Mouse (Mus musculus): ENCODE measurements around the gene Ccl24. TPM values are rescaled to one million over a fixed set of nuclear protein-coding genes. Genes with fewer than 3 reads are reported as not detected.
"Not testable (repeated sequence)": the region's sequence is repeated elsewhere in the genome, so short reads cannot be mapped to it uniquely, and the experiment has no call there.

Ccl24 gene
- not detected for total RNA-seq (2021)
- long read RNA-seq, experiment 1, partial matches to known transcripts: 0 of 1 reads
- long read RNA-seq, experiment 1, other reads (novel, unspliced or antisense): 1 of 1 reads
- long read RNA-seq, experiment 2: 0 reads

DNA sequence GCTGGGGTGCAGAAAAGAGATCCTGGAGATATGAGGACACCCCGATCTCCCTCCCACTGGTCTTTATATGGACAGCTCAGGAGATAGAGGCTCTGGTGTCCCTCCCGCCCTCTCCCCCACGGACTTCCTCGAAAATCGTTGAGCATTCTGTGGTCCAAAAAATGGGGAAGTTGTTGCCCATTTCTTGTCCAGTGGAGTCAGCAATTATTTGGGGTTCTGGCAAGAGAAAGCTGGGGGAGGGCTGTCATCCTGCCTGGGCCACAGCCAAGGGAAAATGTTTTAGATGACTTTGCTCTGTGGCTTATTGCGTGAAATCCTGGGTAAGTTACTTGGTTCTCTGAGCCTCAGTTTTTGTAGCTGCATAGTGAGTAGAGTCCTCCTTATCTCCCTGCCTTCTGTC, at the start of gene Ccl24:
Gene Ccl24 (minus strand): TSS at position 44 of the 400 bp plus-strand sequence.
- no peak within 1 kb of the TSS for H3K4me3 ChIP-seq
- DNase-seq (ENCODE audit: low spot score in 2 of 2): no peak
- no peak for TF ChIP-seq CTCF (conservative IDR thresholded peaks at IDR 0.05)
- H3K27ac ChIP-seq: no peak within 1 kb of the TSS

DNA sequence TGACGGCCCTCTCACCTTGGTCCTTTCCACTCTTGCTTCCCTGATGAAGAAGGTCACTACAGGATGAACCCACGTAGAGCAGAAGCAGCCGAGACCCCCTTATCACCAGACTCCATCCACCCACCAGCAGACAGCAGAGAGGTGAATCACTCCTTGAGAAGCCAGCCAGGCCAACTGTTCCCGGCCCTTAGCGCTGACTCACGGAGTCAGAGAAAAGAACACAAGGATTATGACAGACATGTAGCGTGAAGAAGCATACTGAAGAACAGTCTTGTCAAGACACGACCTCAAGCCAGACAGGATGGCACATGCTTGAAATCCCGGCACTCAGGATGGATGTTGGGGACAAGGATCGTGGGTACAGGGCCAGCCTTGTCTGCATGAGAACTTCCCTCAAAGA, 48.9 kb upstream of the Ccl24 start:
- no peak overlapping the region for H3K27ac ChIP-seq
- no peak for TF ChIP-seq CTCF (conservative IDR thresholded peaks at IDR 0.05)

DNA sequence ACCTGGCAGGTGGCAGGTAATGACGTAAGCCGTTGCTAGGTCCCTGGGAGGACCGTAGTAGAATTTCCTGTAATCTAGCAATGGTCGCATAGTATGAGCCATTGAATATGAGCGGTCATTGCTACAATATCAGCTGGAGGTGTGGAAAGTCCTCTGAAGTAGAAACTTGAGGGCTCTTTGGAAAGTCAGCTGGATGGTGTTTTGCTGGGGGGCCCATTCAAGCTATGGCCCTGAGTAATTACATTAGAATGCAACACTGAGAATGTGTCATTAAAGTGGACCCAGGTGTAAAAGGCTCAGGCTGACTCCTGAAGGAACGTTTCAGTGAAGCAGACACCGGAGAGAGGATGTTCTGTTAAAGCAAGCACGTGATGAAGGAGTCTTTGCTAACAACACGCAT, 47.7 kb upstream of the Ccl24 start:
- Histone ChIP-seq H3K4me3 (no peak overlapping the region), H3K27ac (no peak overlapping the region)
- no peak for DNase-seq (ENCODE audit: low spot score in 2 of 2)
- no peak for TF ChIP-seq CTCF (conservative IDR thresholded peaks at IDR 0.05)

More for the DNA sequence above, 48.9 kb upstream of the Ccl24 start:
- DNase-seq (ENCODE audit: low spot score in 2 of 2): peak in 1 of 2 experiments; percentile 32
- H3K4me3 ChIP-seq: no peak overlapping the region

DNA sequence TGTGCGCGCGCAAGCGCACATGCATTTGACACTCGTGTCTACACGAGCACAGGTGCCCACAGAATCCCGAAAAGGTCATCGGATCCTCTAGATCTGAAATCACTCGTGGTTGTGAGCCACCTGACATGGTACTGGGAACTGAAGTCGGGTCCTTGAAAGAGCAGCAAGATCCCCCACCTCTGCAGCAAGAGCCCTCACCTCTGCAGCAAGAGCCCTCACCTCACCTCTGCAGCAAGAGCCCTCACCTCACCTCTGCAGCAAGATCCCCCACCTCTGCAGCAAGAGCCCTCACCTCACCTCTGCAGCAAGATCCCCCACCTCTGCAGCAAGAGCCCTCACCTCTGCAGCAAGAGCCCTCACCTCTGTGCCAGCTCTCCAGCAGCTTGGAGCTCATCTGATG, 46.9 kb upstream of the Ccl24 start:
- DNase-seq (ENCODE audit: low spot score in 2 of 2); H3K4me3 ChIP-seq; H3K27ac ChIP-seq: not testable (repeated sequence)

DNA sequence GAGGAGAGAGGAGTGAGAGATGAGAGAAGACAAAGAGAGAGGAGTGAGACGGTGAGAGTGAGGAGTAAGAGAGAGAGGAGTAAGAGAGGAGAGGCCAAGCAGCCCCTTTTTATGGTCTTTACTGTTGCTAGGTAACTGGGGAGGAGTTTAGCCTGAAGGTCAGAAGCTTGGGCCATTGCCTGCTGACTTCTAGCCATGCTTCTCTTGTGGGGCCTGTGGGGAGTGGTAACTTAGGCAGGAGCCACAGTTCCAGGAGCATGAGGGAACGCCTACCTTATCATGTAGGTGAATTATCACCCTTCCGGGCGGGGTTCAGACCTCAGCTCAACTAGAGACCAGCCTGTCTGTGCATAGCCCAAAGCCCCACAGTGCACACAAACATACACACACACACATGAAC, 36.9 kb upstream of the Ccl24 start:
- TF ChIP-seq CTCF (conservative IDR thresholded peaks at IDR 0.05): no peak
- no peak for DNase-seq (ENCODE audit: low spot score in 2 of 2)
- Histone ChIP-seq H3K27ac (no peak overlapping the region), H3K4me3 (no peak overlapping the region)

DNA sequence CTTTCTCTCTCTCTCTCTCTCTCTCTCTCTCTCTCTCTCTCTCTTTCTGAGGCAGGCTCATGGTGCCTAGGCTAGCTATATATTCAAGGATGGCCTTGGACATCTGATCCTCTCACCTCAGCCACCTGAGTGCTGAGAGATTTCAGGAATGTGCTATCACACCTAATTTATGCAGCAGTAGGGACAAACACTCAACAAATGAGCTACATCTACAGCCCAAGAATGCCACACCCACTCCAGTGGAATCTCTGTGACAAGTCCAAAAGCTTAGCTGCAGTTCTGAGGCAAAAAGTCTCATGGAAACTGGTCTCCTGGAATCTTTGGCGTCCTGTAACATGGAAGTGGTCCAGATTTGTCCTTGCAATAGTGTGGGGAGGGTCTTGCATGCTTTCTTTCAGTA, 34.7 kb upstream of the Ccl24 start:
- Histone ChIP-seq H3K4me3 (no peak overlapping the region), H3K27ac (no peak overlapping the region)
- DNase-seq (ENCODE audit: low spot score in 2 of 2): no peak
- no peak for TF ChIP-seq CTCF (conservative IDR thresholded peaks at IDR 0.05)

DNA sequence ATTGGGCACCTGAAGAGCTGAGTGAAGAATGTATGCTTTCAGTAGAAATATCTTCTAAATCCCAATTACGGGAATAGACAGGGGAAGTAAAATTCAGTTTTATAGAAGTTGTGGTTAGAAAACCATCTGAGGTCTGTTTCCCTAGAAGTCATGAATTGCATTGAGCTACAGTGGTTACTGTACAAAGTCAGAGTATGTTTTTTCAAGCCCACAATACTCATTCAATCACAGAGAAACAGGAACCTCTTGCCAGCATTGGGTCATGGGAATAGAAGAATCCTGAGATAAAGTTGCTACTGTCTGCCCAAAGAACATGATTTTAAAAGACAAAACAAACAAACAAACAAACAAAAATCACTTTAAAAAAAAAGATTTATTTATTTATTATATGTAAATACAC, 33.9 kb upstream of the Ccl24 start:
- H3K27ac ChIP-seq; H3K4me3 ChIP-seq; DNase-seq (ENCODE audit: low spot score in 2 of 2): not testable (repeated sequence)

DNA sequence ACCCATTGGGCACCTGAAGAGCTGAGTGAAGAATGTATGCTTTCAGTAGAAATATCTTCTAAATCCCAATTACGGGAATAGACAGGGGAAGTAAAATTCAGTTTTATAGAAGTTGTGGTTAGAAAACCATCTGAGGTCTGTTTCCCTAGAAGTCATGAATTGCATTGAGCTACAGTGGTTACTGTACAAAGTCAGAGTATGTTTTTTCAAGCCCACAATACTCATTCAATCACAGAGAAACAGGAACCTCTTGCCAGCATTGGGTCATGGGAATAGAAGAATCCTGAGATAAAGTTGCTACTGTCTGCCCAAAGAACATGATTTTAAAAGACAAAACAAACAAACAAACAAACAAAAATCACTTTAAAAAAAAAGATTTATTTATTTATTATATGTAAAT, 31.8 kb upstream of the Ccl24 start:
- not testable (repeated sequence) for H3K4me3 ChIP-seq; DNase-seq (ENCODE audit: low spot score in 2 of 2); H3K27ac ChIP-seq

DNA sequence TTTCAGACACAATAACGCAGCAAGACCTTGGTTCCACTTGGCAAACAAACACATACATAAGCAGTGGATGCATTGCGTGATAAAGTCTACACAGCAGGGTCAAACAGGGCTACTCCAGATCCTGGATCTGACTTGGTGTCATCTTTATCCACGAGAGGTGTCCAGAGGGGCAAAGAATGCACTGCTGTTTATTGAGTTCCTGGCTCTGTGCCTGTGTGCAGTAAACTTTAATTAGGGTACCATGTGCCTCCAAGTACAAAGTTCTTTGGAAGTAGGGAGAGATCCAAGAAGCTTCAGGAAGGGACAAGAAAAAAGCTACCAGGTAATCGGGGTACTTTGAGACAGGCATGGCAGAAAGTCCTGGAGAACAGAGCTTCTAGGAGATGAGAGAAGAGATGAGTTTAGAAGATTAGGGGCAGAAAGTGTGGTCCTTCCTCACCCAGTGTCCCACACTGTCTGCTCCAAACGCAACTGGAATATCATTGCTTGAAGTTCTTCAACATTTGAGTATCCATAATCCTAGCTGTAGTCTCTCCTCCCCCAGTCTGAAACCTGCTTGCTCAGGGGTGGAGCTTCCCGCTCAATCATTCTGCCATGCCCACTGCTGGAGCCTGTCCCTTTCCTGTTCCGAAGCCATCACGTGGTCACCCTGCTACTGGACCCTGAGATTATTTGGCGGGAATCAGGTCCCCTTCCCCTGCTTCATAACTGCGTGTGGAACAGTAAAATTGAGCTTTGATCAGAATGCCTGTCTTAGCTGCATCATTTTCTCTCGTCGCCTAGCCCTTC, 17.3 kb upstream of the Ccl24 start:
- TF ChIP-seq CTCF (conservative IDR thresholded peaks at IDR 0.05): no peak
- Histone ChIP-seq H3K27ac (no peak overlapping the region), H3K4me3 (no peak overlapping the region)
- DNase-seq (ENCODE audit: low spot score in 2 of 2): no peak

DNA sequence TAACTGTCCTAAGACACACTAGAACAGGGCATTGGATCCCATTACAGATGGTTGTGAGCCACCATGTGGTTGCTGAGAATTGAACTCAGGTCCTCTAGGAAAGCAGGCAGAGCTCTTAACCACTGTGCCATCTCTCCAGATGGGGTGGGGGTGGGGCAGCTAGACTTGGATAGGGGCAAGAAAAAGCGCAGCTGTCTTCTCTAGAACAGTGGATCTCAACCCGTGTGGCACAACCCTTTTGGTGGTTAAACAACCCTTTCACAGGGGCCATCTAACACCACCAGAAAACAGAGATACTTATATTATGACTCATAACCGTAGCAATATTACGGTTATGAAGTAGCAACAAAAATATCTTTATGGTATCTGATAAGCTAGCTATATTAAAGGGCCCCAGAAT, 14.9 kb upstream of the Ccl24 start:
- Histone ChIP-seq H3K4me3 (no peak overlapping the region), H3K27ac (no peak overlapping the region)
- no peak for DNase-seq (ENCODE audit: low spot score in 2 of 2)
- TF ChIP-seq CTCF (conservative IDR thresholded peaks at IDR 0.05): no peak

DNA sequence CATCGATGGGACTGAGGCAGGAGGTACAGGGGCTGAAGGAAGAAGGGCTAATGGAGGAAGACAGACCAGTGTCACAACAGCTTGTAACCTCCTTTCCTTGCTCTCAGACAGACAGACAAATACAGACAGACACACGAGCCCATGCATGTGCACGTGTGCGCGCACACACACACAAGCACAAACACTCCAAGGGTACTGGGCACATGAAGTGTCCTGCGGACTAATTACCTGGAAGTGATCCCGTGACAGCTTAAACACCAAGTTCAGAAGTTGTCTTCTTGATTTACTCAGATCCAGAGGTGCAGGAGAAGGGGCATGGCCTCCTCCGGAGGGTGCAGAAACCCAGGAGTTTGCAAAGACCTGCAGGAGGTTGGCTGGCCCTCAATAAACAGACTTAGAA, 12.8 kb upstream of the Ccl24 start:
- no peak overlapping the region for H3K27ac ChIP-seq
- no peak overlapping the region for H3K4me3 ChIP-seq
- no peak for DNase-seq (ENCODE audit: low spot score in 2 of 2)
- no peak for TF ChIP-seq CTCF (conservative IDR thresholded peaks at IDR 0.05)

DNA sequence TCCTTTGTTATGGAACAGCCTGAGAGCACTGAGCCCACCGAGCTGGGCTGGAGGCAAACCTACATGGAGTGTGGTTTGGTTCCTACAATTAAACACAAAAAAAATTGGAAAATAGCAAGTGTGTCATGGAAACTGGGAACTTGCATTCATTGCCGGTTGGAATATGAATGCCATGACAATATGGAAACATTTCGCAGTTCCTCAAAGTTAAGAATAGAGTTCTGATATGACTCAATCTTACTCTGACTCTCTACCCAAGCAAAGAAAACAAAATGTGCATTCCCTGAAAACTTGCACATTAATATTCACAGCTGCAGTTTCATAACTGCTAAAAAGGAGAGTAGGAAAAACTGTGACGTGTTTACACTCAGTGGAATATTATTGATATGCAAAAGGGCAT, 9.5 kb upstream of the Ccl24 start:
- TF ChIP-seq CTCF (conservative IDR thresholded peaks at IDR 0.05): no peak
- Histone ChIP-seq H3K27ac (no peak overlapping the region), H3K4me3 (no peak overlapping the region)
- DNase-seq (ENCODE audit: low spot score in 2 of 2): no peak

DNA sequence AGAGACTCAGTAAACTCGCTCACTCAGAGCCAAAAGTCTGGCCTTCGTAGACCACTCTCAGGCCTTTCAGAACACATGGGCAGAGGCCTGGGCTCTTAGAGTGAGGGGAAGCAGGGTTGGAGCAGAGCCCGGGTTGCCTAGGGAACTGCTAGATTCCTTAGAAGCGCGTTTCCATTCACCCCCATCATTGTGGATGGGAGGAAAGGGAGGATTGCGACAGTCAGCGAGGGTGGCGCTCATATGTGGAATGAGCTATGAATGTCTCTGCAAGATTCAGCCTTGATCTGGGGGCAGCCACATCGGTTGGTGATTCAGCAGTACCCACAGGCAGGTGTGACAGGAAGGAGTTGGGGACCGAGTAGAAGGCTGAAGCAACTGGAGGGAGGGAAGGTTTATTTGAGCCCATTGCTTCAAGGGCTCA, 6.5 kb upstream of the Ccl24 start:
- Histone ChIP-seq H3K4me3 (no peak overlapping the region), H3K27ac (peak overlapping the region; percentile 40)
- TF ChIP-seq CTCF (conservative IDR thresholded peaks at IDR 0.05): no peak
- DNase-seq (ENCODE audit: low spot score in 2 of 2): peak; percentile 28 to 46

DNA sequence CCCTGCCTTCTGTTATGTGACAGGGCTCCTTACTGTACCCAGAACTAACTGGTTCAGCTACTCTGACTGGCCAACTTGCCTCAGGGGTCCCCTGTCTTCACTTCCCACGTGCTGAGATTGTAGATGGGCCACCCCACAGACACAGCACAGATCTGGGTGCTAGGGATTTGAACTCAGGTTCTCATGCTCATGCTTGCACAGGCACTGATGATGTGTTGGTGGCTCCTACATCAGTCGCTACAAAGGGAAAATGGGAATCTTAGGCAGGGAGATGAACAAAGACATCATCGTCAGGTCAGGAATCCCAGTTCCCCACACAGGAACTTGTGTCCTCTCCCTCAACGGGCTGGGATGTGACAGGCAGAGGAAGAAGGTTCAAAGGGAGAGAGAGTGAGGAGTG, 3.2 kb upstream of the Ccl24 start:
- no peak overlapping the region for H3K27ac ChIP-seq
- DNase-seq (ENCODE audit: low spot score in 2 of 2): no peak
- TF ChIP-seq CTCF (conservative IDR thresholded peaks at IDR 0.05): no peak
- H3K4me3 ChIP-seq: no peak overlapping the region
